Mouse (Mus musculus): ENCODE measurements around the gene Plscr3. TPM values are rescaled to one million over a fixed set of nuclear protein-coding genes. Genes with fewer than 3 reads are reported as not detected.
"Not testable (repeated sequence)": the region's sequence is repeated elsewhere in the genome, so short reads cannot be mapped to it uniquely, and the experiment has no call there.

Plscr3 gene
- polyA plus RNA-seq, 1 experiment from 2014 or later = 74.5 TPM

DNA sequence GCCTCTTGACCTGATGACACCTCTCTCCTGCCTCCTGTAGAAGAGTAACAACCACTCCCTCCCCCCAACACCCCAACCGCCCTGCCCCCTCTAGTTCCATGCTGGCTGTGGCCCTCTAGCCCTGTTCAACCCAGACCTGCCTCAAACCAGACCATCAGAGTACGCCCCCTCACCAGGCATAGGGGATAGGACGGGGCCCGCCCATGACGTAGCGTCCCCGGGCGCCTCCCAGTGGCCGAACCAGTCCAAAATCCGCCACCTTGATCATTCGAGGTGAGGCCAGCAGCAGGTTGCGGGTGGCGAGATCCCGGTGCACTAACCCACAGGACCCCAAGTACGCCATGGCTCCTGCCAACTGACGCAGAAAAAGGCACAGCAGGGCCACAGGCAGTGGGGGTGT, 9.2 kb downstream of the Plscr3 start:
- peaks cover 22% of the 10 kb centered on the region for H3K36me3 ChIP-seq
- H3K4me1 ChIP-seq = peaks cover 31% of the 10 kb centered on the region
- peak; percentile 90 for DNase-seq (ENCODE audit: low spot score)
- H3K27me3 ChIP-seq (ENCODE audit: insufficient read depth, poor library complexity, severe bottlenecking) = peaks cover 38% of the 10 kb centered on the region
- H3K27ac ChIP-seq = peak overlapping the region; percentile 56
- no peaks in the 10 kb centered on the region for H3K9me3 ChIP-seq
- H3K4me3 ChIP-seq = peak overlapping the region; percentile 17
- 15% methylated on average over 16 of the region's 16 CpGs for WGBS

DNA sequence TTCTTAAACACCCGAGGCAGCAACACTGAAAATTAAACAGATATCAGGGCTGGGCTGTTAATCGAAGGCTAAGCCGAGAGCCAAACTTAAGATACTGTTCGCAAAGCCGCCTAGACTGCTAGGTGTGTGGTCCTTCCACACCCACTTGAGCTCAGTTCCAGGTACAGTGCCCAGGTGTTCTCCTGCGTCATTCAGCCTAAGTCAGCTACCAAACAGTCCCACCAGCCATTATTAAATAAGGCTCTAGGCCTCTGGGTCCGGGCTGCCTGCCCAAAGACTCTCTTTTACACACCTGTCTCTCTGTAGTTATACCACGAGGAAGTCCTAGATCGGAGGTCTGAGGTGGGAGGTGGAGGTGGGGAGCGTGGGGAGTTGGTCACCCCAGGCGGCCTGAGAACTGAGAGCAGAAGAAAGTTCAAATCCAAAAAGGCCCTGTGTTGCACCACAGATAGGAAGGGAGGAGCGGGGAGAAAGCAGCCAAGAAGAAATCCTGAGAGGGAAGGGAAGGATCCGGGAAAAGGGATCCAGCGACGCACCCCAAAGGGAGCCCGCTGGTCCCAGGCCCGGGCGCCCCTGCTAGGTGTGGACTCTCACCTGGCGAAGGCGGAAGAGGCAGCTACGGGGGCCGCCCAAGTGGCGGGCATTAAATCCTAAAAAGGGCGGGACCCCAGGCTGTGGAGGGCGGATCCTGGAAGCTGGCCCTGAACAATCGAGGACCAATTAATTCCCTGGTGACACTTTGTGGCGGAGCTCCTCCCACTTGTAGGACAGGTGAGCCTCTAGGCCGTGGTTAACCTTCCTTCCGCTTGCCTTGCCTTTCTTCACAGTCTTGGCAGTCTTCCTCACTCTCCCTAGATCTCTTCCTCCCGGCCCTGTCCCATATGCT, 12.2 kb downstream of the Plscr3 start, which contains the start of gene Tnk1:
Gene Tnk1 (minus strand): TSS at position 618 of the 886 bp plus-strand sequence.
- Histone ChIP-seq H3K4me1 (peaks cover 22% of the 10 kb centered on the region), H3K36me3 (no peaks in the 10 kb centered on the region), H3K27ac (no peak within 1 kb of the TSS), H3K9me3 (no peaks in the 10 kb centered on the region), H3K4me3 (0 out of 2 replicates have a peak within 1 kb of the TSS, but pooled peaks have one; percentile 6), H3K27me3 (ENCODE audit: insufficient read depth, poor library complexity, severe bottlenecking) (peaks cover 38% of the 10 kb centered on the region)
- WGBS = 19% methylated on average over 30 of the region's 30 CpGs
- DNase-seq (ENCODE audit: low spot score) = no peak

DNA sequence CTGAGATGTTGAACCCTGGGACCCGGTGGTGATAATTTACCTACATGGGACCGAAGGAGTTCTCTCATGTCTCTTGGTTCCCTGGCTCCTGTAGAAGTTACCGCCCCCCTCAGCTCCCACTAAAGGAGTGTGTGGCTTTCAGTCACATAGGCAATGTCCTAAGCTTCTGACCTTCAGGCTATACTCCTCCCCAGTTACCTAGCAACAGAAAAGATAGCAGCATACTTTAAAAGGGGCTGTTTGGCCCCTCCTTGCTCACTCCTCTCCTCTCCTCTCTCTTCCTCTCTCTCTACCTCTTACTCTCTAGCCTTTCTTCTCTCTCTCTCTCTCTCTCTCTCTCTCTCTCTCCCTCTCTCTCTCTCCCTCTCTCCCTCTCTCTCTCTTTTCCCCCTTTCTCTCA, 17.6 kb downstream of the Plscr3 start:
- not testable (repeated sequence) for H3K36me3 ChIP-seq; DNase-seq (ENCODE audit: low spot score); H3K9me3 ChIP-seq
- 0 out of 2 replicates have a peak overlapping the region, but pooled peaks have one; percentile 12 for H3K4me3 ChIP-seq
- peaks cover 14% of the 10 kb centered on the region for H3K27me3 ChIP-seq (ENCODE audit: insufficient read depth, poor library complexity, severe bottlenecking)
- H3K4me1 ChIP-seq = peaks cover 16% of the 10 kb centered on the region
- H3K27ac ChIP-seq = peak overlapping the region; percentile 78
- 61% methylated on average over 3 of the region's 3 CpGs for WGBS

DNA sequence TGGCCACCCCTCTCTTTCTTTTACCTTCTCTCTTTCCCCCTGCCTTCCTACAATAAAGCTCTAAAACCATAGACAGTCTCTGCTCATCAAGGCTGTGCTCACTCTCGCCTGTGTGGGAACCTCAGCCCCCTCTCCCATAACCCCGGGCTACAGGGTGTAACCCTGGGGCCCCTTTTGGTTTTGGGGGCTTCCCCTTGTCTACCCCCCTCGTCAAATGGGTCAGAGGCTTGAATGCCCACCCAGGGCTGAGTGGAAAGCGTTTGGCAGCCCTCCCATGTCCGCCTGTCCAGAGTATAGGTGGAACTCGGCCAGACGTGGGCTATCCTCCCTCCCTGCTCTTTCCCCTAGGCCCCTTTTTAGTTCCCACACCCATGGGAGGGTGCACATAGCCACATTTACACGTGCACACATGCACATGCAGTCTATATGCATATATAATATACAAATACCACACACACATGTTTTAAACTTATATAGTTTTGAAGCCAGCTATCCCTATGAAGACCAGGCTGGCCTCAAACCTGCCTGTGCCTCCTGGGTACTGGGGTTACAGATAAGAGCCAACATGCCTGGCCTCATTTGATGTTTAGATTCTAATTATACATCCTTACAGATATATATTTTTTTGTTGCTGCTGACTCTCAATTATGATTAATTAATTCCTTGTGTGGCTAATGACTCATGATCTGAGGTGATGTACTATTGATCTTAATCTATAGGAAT, 18.1 kb downstream of the Plscr3 start:
- Histone ChIP-seq H3K4me1 (peaks cover 16% of the 10 kb centered on the region), H3K9me3 (no peaks in the 10 kb centered on the region), H3K27me3 (ENCODE audit: insufficient read depth, poor library complexity, severe bottlenecking) (peaks cover 8% of the 10 kb centered on the region), H3K36me3 (no peaks in the 10 kb centered on the region), H3K27ac (peak overlapping the region; percentile 78), H3K4me3 (0 out of 2 replicates have a peak overlapping the region, but pooled peaks have one; percentile 12)
- 60% methylated on average over 8 of the region's 8 CpGs for WGBS
- no peak for DNase-seq (ENCODE audit: low spot score)

DNA sequence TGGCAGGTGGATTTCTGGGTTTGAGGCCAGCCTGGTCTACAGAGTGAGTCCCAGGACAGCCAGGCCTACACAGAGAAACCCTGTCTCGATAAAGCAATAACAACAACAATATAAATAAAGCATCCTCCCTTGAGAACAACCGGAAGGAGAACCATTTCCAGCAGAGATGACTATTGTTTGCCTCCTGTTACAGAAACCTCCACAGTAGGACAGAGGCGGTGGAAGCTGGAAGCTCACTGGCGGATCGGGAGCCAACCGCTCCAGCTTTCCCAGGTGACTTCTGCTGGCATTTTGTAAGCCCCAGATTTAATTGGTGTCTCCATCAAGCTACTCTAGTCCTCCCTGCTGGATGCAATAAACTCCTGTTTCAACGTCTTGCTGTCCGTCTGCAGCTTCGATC, 19.4 kb downstream of the Plscr3 start:
- H3K4me3 ChIP-seq = no peak overlapping the region
- no peak for DNase-seq (ENCODE audit: low spot score)
- no peaks in the 10 kb centered on the region for H3K36me3 ChIP-seq
- no peaks in the 10 kb centered on the region for H3K27me3 ChIP-seq (ENCODE audit: insufficient read depth, poor library complexity, severe bottlenecking)
- H3K27ac ChIP-seq = no peak overlapping the region
- H3K4me1 ChIP-seq = peaks cover 16% of the 10 kb centered on the region
- H3K9me3 ChIP-seq = no peaks in the 10 kb centered on the region
- WGBS = 88% methylated on average over 9 of the region's 9 CpGs

GRCm38 (mm10) chr11:69867335-69867734, 21.2 kb downstream of the Plscr3 start:
- Histone ChIP-seq H3K9me3 (no peaks in the 10 kb centered on the region), H3K27ac (no peak overlapping the region), H3K27me3 (ENCODE audit: insufficient read depth, poor library complexity, severe bottlenecking) (no peaks in the 10 kb centered on the region), H3K4me1 (peaks cover 16% of the 10 kb centered on the region), H3K4me3 (no peak overlapping the region), H3K36me3 (no peaks in the 10 kb centered on the region)
- no peak for DNase-seq (ENCODE audit: low spot score)
- WGBS = 43% methylated on average over 9 of the region's 9 CpGs

- H3K4me1 ChIP-seq = peaks cover 6% of the 10 kb centered on the region
- H3K36me3 ChIP-seq = no peaks in the 10 kb centered on the region
- no peak overlapping the region for H3K4me3 ChIP-seq
- 87% methylated on average over 2 of the region's 2 CpGs for WGBS
- no peaks in the 10 kb centered on the region for H3K27me3 ChIP-seq (ENCODE audit: insufficient read depth, poor library complexity, severe bottlenecking)
- no peaks in the 10 kb centered on the region for H3K9me3 ChIP-seq
- DNase-seq (ENCODE audit: low spot score) = no peak
- H3K27ac ChIP-seq = no peak overlapping the region
Measured at GRCm38 (mm10) chr11:69870289-69871069, 24.3 kb downstream of the Plscr3 start.

DNA sequence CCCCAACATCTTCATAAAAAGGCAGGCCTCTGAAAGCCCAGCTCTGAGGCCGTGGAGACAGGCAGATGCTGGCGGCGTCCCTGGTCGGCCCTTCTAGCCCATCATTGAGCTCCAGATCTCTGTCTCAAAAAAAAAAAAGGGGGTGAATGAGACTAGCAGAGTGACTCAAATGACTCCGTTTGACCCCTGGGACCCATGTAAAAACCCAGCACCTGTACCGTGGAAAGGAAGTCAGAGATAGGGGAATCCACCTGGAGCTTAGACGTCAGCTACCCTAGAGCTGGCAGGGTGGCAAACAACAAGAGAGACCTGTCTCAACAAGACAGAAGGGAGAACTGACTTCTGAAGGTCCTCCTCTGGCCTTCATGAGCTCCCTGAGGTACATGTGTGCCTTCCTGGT, 25.6 kb downstream of the Plscr3 start:
- H3K4me1 ChIP-seq = peaks cover 6% of the 10 kb centered on the region
- no peaks in the 10 kb centered on the region for H3K36me3 ChIP-seq
- no peaks in the 10 kb centered on the region for H3K9me3 ChIP-seq
- no peak overlapping the region for H3K27ac ChIP-seq
- whole genome bisulfite sequencing = 90% methylated on average over 7 of the region's 7 CpGs
- no peaks in the 10 kb centered on the region for H3K27me3 ChIP-seq (ENCODE audit: insufficient read depth, poor library complexity, severe bottlenecking)
- no peak overlapping the region for H3K4me3 ChIP-seq
- no peak for DNase-seq (ENCODE audit: low spot score)

DNA sequence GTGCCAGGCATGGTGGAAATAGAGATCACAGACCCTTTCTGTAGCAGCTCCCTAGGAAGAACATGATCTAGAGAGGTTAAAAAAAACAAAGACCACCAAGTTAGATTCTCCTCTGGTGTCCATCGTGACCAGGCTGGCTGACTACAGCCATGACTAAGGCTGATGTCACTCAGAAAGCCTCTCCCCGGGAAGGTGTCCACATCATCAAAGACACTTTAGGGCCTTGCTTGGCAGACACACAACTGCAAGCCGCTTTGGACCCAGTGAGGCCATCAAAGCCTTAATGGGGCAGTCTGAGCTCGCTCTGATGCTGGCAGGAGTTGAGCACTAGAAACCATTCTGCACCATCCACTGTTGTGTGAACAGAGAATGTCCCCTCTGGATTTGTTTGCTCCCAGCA, 26.3 kb downstream of the Plscr3 start:
- 73% methylated on average over 4 of the region's 4 CpGs for WGBS
- no peaks in the 10 kb centered on the region for H3K9me3 ChIP-seq
- H3K27ac ChIP-seq = no peak overlapping the region
- H3K36me3 ChIP-seq = no peaks in the 10 kb centered on the region
- no peak for DNase-seq (ENCODE audit: low spot score)
- no peaks in the 10 kb centered on the region for H3K27me3 ChIP-seq (ENCODE audit: insufficient read depth, poor library complexity, severe bottlenecking)
- H3K4me3 ChIP-seq = no peak overlapping the region
- H3K4me1 ChIP-seq = peaks cover 9% of the 10 kb centered on the region; the same call in 1 of the 2 replicates

DNA sequence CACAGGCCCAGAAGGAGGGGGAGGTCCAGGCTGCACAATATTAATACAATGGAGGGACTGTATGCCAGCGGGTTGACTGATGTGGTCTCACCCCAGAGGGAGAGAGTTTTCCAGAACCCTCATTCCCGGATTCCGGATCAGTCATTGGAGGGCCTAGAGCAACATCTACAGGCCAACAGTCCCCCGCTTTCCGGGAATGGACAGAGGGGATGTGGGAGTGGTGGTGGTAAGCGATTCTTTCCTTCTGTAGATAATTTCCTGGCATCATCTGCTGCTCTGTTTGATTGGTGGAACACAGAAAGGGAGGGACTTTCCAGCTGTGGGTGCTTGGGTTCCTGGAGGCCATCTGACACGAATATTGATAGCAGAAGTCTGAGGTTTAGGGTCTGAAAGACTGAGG, 30.0 kb downstream of the Plscr3 start:
- H3K27me3 ChIP-seq (ENCODE audit: insufficient read depth, poor library complexity, severe bottlenecking) = peaks cover 6% of the 10 kb centered on the region; the same call in 1 of the 2 replicates
- 53% methylated on average over 7 of the region's 7 CpGs for WGBS
- no peak for DNase-seq (ENCODE audit: low spot score)
- peaks cover 45% of the 10 kb centered on the region for H3K4me1 ChIP-seq
- no peaks in the 10 kb centered on the region for H3K36me3 ChIP-seq
- no peaks in the 10 kb centered on the region for H3K9me3 ChIP-seq
- H3K27ac ChIP-seq = peak overlapping the region; percentile 43; the same call in 1 of the 2 replicates
- no peak overlapping the region for H3K4me3 ChIP-seq

- Histone ChIP-seq H3K4me1 (peaks cover 52% of the 10 kb centered on the region), H3K36me3 (no peaks in the 10 kb centered on the region), H3K9me3 (no peaks in the 10 kb centered on the region), H3K27ac (peak overlapping the region; percentile 19; the same call in 1 of the 2 replicates), H3K27me3 (ENCODE audit: insufficient read depth, poor library complexity, severe bottlenecking) (peaks cover 6% of the 10 kb centered on the region; the same call in 1 of the 2 replicates), H3K4me3 (peak overlapping the region; percentile 37)
- peak; percentile 94 for DNase-seq (ENCODE audit: low spot score)
- 3% methylated on average over 12 of the region's 12 CpGs for WGBS
Measured at GRCm38 (mm10) chr11:69876867-69877266, 30.7 kb downstream of the Plscr3 start.

DNA sequence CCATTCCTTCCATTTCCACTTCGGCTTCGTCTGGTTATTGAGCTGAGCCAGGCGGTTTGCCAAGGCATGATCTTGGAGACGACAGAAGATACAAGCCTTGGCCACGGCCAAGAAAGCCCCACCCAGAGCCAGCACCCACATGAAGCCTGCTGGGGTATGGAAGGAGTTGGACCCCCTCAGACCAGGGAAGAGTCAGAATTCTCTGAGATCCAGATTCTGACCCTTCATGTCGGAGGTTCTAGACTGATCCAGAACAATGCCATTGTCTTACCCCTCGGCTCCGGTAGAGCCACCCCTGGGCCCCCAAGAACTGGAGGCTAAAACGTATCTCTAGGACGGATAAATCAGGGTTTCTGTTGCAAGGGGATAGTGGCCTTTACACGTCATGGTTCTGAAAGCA, 31.7 kb downstream of the Plscr3 start, which contains the start of gene Tmem95:
Gene Tmem95 (minus strand): TSS at position 141 of the 400 bp plus-strand sequence.
- Histone ChIP-seq H3K27me3 (ENCODE audit: insufficient read depth, poor library complexity, severe bottlenecking) (peaks cover 6% of the 10 kb centered on the region; the same call in 1 of the 2 replicates), H3K4me3 (peak within 1 kb of the TSS; percentile 71), H3K36me3 (no peaks in the 10 kb centered on the region), H3K27ac (peak within 1 kb of the TSS; percentile 19; the same call in 1 of the 2 replicates), H3K9me3 (no peaks in the 10 kb centered on the region), H3K4me1 (peaks cover 58% of the 10 kb centered on the region)
- WGBS = 86% methylated on average over 11 of the region's 11 CpGs
- DNase-seq (ENCODE audit: low spot score) = no peak
